Mouse (Mus musculus) kidney, adult 10 weeks (tissue): ENCODE measurements around the gene Neurod1. TPM values are rescaled to one million over a fixed set of nuclear protein-coding genes. Genes with fewer than 3 reads are reported as not detected.

Experiments
- polyA plus RNA-seq: library from polyadenylated mRNA; stranded (reverse); fragments of 350-450 nt; fragmentation: Illumina TruSeq; extraction: RNeasy Lipid Tissue Mini Kit (QIAGEN cat#74804); gene quantifications from one replicate; pipeline ENCODE4 v1.2.3, GENCODE M21; 2014; ENCODE audit warnings: low read depth, low replicate concordance

The Neurod1 gene
- polyA plus RNA-seq = not detected

DNA sequence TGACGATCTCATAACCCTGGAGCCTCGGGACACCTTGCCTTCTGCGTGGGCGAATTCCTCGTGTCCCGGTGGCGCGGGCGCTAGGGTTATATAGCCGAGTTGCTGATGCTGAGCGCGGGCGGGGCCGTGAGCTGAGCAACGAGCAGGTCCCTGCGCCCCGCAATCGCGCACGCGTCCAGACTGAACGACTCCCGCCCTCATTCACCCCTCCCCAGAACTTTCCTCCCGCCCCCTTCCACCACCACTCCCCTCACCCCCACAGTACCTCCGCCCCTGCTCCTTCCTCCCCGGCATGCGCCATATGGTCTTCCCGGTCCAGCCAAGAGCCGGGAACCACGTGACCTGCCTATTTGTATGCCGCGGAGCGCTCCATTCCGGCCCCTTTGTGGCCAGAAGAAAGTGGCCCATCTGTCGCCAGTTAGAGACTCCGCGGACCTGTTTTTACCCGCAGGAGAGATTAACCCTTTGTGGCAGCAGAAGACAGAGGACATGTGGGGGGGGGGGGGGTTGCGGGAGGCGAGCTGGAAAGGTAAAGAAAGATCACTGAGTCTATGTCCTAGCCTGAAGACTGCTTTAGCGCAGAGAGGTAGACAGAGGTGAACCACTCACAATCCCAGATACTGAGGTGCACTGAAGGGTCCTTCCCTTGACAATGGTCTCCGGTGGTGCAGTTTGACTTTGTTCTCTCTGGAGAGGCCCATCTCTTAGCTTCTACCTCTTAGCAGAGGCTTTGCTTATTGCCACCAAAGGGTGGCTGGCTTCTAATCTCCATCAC is at the start of gene Neurod1, which contains the start of gene Cerkl:
Gene Neurod1 (minus strand): TSS at position 177 of the 775 bp plus-strand sequence.
Gene Cerkl (minus strand): TSS at position 211 of the 775 bp plus-strand sequence.

Other genes with a start within 250 kb of the Neurod1 start
- 4.3 TPM for gene Itga4, start 201.3 kb downstream of the Neurod1 start, polyA plus RNA-seq
- gene Cerkl, start within 50 bp of the Neurod1 start, polyA plus RNA-seq = 2.2 TPM
- 106 TPM for gene Itprid2, start 178.6 kb upstream of the Neurod1 start, polyA plus RNA-seq